In genomic region chr6:54693286-54693685, GRCm38 (mm10) we compare ENCODE assay signal across 18 mouse cellular contexts.
"Had no signal": no experiment of that assay in that cellular context is flagged by ENCODE, and none has a peak within 500 bp of the region (broad histone marks: within the 10 kb centered on the region; RNA-seq: fewer than 3 reads in every experiment).

No protein-coding gene starts in this region.

- ATAC-seq: midbrain, embryonic 16.5 days had no signal

- H3K9me3 ChIP-seq: midbrain, embryonic 10.5 days; midbrain, embryonic 12.5 days; neural tube, embryonic 13.5 days; neural tube, embryonic 15.5 days had no signal

- H3K4me1 ChIP-seq: midbrain, embryonic 10.5 days; midbrain, embryonic 12.5 days; neural tube, embryonic 13.5 days; neural tube, embryonic 15.5 days had no signal

- H3K4me2 ChIP-seq: lung, embryonic 14.5 days; midbrain, embryonic 12.5 days; neural tube, embryonic 13.5 days; neural tube, embryonic 15.5 days had no signal

- H3K27me3 ChIP-seq: neural tube, embryonic 13.5 days; neural tube, embryonic 15.5 days had no signal

- H3K27ac ChIP-seq: midbrain, embryonic 10.5 days; midbrain, embryonic 12.5 days; neural tube, embryonic 13.5 days; neural tube, embryonic 15.5 days had no signal

- H3K9ac ChIP-seq: lung, embryonic 14.5 days; midbrain, embryonic 12.5 days; neural tube, embryonic 13.5 days; neural tube, embryonic 15.5 days had no signal

- H3K4me3 ChIP-seq: midbrain, embryonic 10.5 days; midbrain, embryonic 12.5 days; myocyte; neural tube, embryonic 13.5 days; neural tube, embryonic 15.5 days had no signal

- DNase-seq: lung, embryonic 14.5 days; lung, postnatal 10 days; lung, postnatal 4 days; midbrain, embryonic 14.5 days; retina, postnatal 1 day; right cerebral cortex, adult 18-20 months; right cerebral cortex, postnatal 25 days; right cerebral cortex, postnatal 4 days; spleen, adult 18-20 months; thymus, adult 18-20 months; thymus, postnatal 14 days; thymus, postnatal 36 days had no signal
